9 mouse cellular contexts compared by ENCODE assay signal in genomic region chr14:73123786-73124185, GRCm38 (mm10). TPM values are rescaled to one million over a fixed set of nuclear protein-coding genes. Genes with fewer than 3 reads are reported as not detected.
DNase-seq lines count a peak whose midpoint lies in the region; ATAC-seq and TF ChIP-seq lines count a peak whose summit lies in the region.
"Had no signal": no experiment of that assay in that cellular context is flagged by ENCODE, and none has a peak within 500 bp of the region (broad histone marks: within the 10 kb centered on the region; RNA-seq: fewer than 3 reads in every experiment).

No protein-coding gene starts in this region.

- no peak overlapping the region for H3K9ac ChIP-seq in midbrain, embryonic 13.5 days (replicated peaks)
- no peak overlapping the region for H3K9ac ChIP-seq in liver, embryonic 14.5 days (replicated peaks)

- 84% methylated on average over 9 of the region's 9 CpGs for WGBS in midbrain, embryonic 10.5 days
- WGBS in midbrain, embryonic 13.5 days = 83% methylated on average over 9 of the region's 9 CpGs
- 14% methylated on average over 9 of the region's 9 CpGs for WGBS in liver, embryonic 14.5 days (ENCODE audit: insufficient replicate concordance)

- H3K4me1 ChIP-seq in midbrain, embryonic 10.5 days = peaks cover 14% of the 10 kb centered on the region
- peaks cover 9% of the 10 kb centered on the region for H3K4me1 ChIP-seq in midbrain, embryonic 13.5 days (replicated peaks)
- H3K4me1 ChIP-seq in liver, embryonic 14.5 days (replicated peaks; ENCODE audit: control insufficient read depth in 2 of 2, insufficient read depth in 2 of 2, low read length in 1 of 2) = peaks cover 4 to 23% of the 10 kb centered on the region in 2 experiments

- no peak overlapping the region for H3K4me3 ChIP-seq in midbrain, embryonic 10.5 days
- no peak overlapping the region for H3K4me3 ChIP-seq in midbrain, embryonic 13.5 days (replicated peaks)
- no peak overlapping the region for H3K4me3 ChIP-seq in liver, embryonic 14.5 days (ENCODE audit: insufficient read depth in 1 of 2, low read depth in 2 of 2, low read length in 2 of 2)
- H3K4me3 ChIP-seq in left cerebral cortex, adult 2 months = no peak overlapping the region
- no peak overlapping the region for H3K4me3 ChIP-seq in layer of hippocampus, adult 2 months

- intact Hi-C loops in left cerebral cortex, adult 2 months (cut with DNase I) = no loop called here

- H3K27ac ChIP-seq in midbrain, embryonic 10.5 days (replicated peaks) = no peak overlapping the region
- no peak overlapping the region for H3K27ac ChIP-seq in midbrain, embryonic 13.5 days
- no peak overlapping the region for H3K27ac ChIP-seq in liver, embryonic 14.5 days
- H3K27ac ChIP-seq in left cerebral cortex, adult 2 months = no peak overlapping the region
- no peak overlapping the region for H3K27ac ChIP-seq in layer of hippocampus, adult 2 months

- H3K4me2 ChIP-seq in midbrain, embryonic 13.5 days (replicated peaks) = no peak overlapping the region
- H3K4me2 ChIP-seq in liver, embryonic 14.5 days (ENCODE audit: low read depth) = peak overlapping the region; percentile 22

- TF ChIP-seq CTCF in liver, embryonic 14.5 days (IDR thresholded peaks at IDR 0.05; ENCODE audit: low read depth) = no peak
- no peak for TF ChIP-seq CTCF in left cerebral cortex, adult 2 months (IDR thresholded peaks at IDR 0.05)
- no peak for TF ChIP-seq CTCF in layer of hippocampus, adult 2 months (conservative IDR thresholded peaks at IDR 0.05)

- peak; percentile 60 for TF ChIP-seq EP300 in liver, embryonic 14.5 days (IDR thresholded peaks at IDR 0.05; ENCODE audit: low read depth)

- peak; percentile 5 for DNase-seq in midbrain, embryonic 10.5 days (ENCODE audit: low spot score)
- peak; percentile 69 for DNase-seq in c-Kit-positive CD71-positive TER-119-negative erythroid progenitor cells, embryonic 14.5 days (ENCODE audit: low read depth)
- peak; percentile 31 to 42 (median 40) for DNase-seq in liver, embryonic 14.5 days (ENCODE audit: low read depth in 3 of 3, low spot score in 3 of 3)
- DNase-seq in thymus, postnatal 10 days (ENCODE audit: low spot score in 2 of 2) = peak; percentile 71 to 73
- DNase-seq in adrenal gland, postnatal 10 days = no peak
- DNase-seq in left cerebral cortex, adult 2 months (ENCODE audit: extremely low spot score in 1 of 2, low spot score in 2 of 2) = no peak
- no peak for DNase-seq in layer of hippocampus, adult 2 months (ENCODE audit: low spot score in 2 of 2)

- H3K27me3 ChIP-seq in midbrain, embryonic 10.5 days (ENCODE audit: low read depth, poor library complexity, severe bottlenecking) = no peaks in the 10 kb centered on the region
- no peaks in the 10 kb centered on the region for H3K27me3 ChIP-seq in midbrain, embryonic 13.5 days
- no peaks in the 10 kb centered on the region for H3K27me3 ChIP-seq in liver, embryonic 14.5 days (ENCODE audit: control insufficient read depth, insufficient read depth, low read length)
- H3K27me3 ChIP-seq: Patski had no signal

- H3K9me3 ChIP-seq in midbrain, embryonic 10.5 days (replicated peaks) = no peaks in the 10 kb centered on the region
- no peaks in the 10 kb centered on the region for H3K9me3 ChIP-seq in midbrain, embryonic 13.5 days
- H3K9me3 ChIP-seq in liver, embryonic 14.5 days (ENCODE audit: control insufficient read depth, low read length) = no peaks in the 10 kb centered on the region

- no peak for ATAC-seq in midbrain, embryonic 13.5 days
- peak; percentile 65 for ATAC-seq in liver, embryonic 14.5 days (ENCODE audit: insufficient read depth)
- ATAC-seq: Patski had no signal

- H3K36me3 ChIP-seq in midbrain, embryonic 10.5 days = no peaks in the 10 kb centered on the region
- H3K36me3 ChIP-seq in midbrain, embryonic 13.5 days = no peaks in the 10 kb centered on the region
- H3K36me3 ChIP-seq in liver, embryonic 14.5 days (replicated peaks; ENCODE audit: control insufficient read depth, insufficient read depth, low read depth) = no peaks in the 10 kb centered on the region

RNA-seq across cellular contexts. Expression of gene Rcbtb2, which starts 0.9 kb away (rescaled TPM):
- 163 and 168 TPM in 2 replicates for polyA plus RNA-seq in midbrain, embryonic 10.5 days (2016; fragmentation: Nextera tagmentation; extraction: Ambion mirVana)
- polyA plus RNA-seq in midbrain, embryonic 13.5 days (2015; fragmentation: Nextera tagmentation; extraction: Ambion mirVana) = 103 and 104 TPM in 2 replicates
- 5.9 and 7.9 TPM in 2 replicates for polyA plus RNA-seq in liver, embryonic 14.5 days (2012; rRNA removed)
- polyA plus RNA-seq in liver, embryonic 14.5 days (2014; fragmentation: Nextera tagmentation; extraction: Ambion mirVana) = 16.0 and 20.3 TPM in 2 replicates
- 10 to 100 TPM; 49.9 to 64.4 TPM for total RNA-seq in adrenal gland, postnatal 10 days (2021)
- total RNA-seq in left cerebral cortex, adult 2 months (2021) = 10 to 100 TPM; 19.1 to 20.6 TPM
- 10 to 100 TPM; 29.0 to 34.8 TPM for total RNA-seq in layer of hippocampus, adult 2 months (2021)

Comparison
In these comparisons a context has a peak if more than half of its experiments do, and no peak if none do; other contexts are left out.
1. DNase-seq: peak in midbrain, embryonic 10.5 days (single experiment), c-Kit-positive CD71-positive TER-119-negative erythroid progenitor cells, embryonic 14.5 days (single experiment), liver, embryonic 14.5 days (3 of 3) and thymus, postnatal 10 days (2 of 2); none in adrenal gland, postnatal 10 days (single experiment), left cerebral cortex, adult 2 months (0 of 2) and layer of hippocampus, adult 2 months (0 of 2).